Mouse (Mus musculus) intestine, embryonic 15.5 days (tissue): ENCODE data around the gene Olfr694. TPM values are rescaled to one million over a fixed set of nuclear protein-coding genes. Genes with fewer than 3 reads are reported as not detected.
"Not testable (repeated sequence)": the region's sequence is repeated elsewhere in the genome, so short reads cannot be mapped to it uniquely, and the experiment has no call there.

ENCODE experiments used
- ATAC-seq: fragments of 200-750 bp; cut with Nextera tagmentation; 2 replicates; pipeline ENCODE4 v1.8.0; 2017; ENCODE audit warnings: moderate TSS enrichment, moderate library complexity
- H3K27ac ChIP-seq: fragments of 300-500 bp; sonication (generic); 2 replicates; pipeline ENCODE4 v1.5.1; 2015; ENCODE audit warnings: mild to moderate bottlenecking, inconsistent platforms
- H3K27me3 ChIP-seq: fragments of 300-500 bp; sonication (generic); replicated peaks from 2 replicates; pipeline ENCODE4 v1.6.1; 2015; ENCODE audit warnings: inconsistent platforms
- H3K36me3 ChIP-seq: fragments of 300-500 bp; sonication (generic); 2 replicates; pipeline ENCODE4 v1.6.1; 2015; ENCODE audit warnings: inconsistent platforms
- H3K4me1 ChIP-seq: fragments of 300-500 bp; sonication (generic); replicated peaks from 2 replicates; pipeline ENCODE4 v1.6.1; 2015; ENCODE audit warnings: inconsistent platforms
- H3K4me2 ChIP-seq: fragments of 300-500 bp; sonication (generic); replicated peaks from 2 replicates; pipeline ENCODE4 v1.6.1; 2015; ENCODE audit warnings: mild to moderate bottlenecking, inconsistent platforms
- H3K4me3 ChIP-seq: fragments of 300-500 bp; sonication (generic); replicated peaks from 2 replicates; pipeline ENCODE4 v1.5.1; 2015; ENCODE audit warnings: inconsistent platforms
- H3K9ac ChIP-seq: fragments of 300-500 bp; sonication (generic); 2 replicates; pipeline ENCODE4 v1.6.1; 2015; ENCODE audit warnings: inconsistent platforms
- H3K9me3 ChIP-seq: fragments of 300-500 bp; sonication (generic); 2 replicates; pipeline ENCODE4 v1.6.1; 2016; ENCODE audit warnings: inconsistent platforms
- WGBS: fragments of 180-500 bp; shearing (Covaris S2); methylation state at CpG from one replicate; pipeline ENCODE4 v1.1.7; 2015; 5-methylcytosine and 5-hydroxymethylcytosine counted together
- polyA plus RNA-seq: library from polyadenylated mRNA; unstranded; fragments of >200 nt; fragmentation: Nextera tagmentation; extraction: Ambion mirVana; gene quantifications from 2 replicates; pipeline ENCODE4 v1.2.1, GENCODE M21; 2015

The Olfr694 gene
- polyA plus RNA-seq: not detected in 2 replicates

GRCm38 (mm10) chr7:106691714-106692113 is at the start of gene Olfr694:
Olfr694 (minus strand) TSS chr7:106691814.
- no peaks in the 10 kb centered on the region for H3K36me3 ChIP-seq

GRCm38 (mm10) chr7:106737028-106737427 is 45.4 kb upstream of the Olfr694 start:
- no peaks in the 10 kb centered on the region for H3K36me3 ChIP-seq
- no peak overlapping the region for H3K4me2 ChIP-seq
- H3K9me3 ChIP-seq: no peaks in the 10 kb centered on the region
- H3K4me3 ChIP-seq: no peak overlapping the region
- no peak overlapping the region for H3K27ac ChIP-seq
- no peaks in the 10 kb centered on the region for H3K4me1 ChIP-seq
- ATAC-seq: no peak
- H3K9ac ChIP-seq: no peak overlapping the region
- H3K27me3 ChIP-seq: no peaks in the 10 kb centered on the region

More at GRCm38 (mm10) chr7:106691714-106692113, at the start of gene Olfr694:
- no peak for ATAC-seq
- Histone ChIP-seq H3K4me1 (no peaks in the 10 kb centered on the region), H3K27ac (no peak within 1 kb of the TSS), H3K4me3 (no peak within 1 kb of the TSS), H3K27me3 (no peaks in the 10 kb centered on the region), H3K9ac (no peak within 1 kb of the TSS), H3K4me2 (no peak within 1 kb of the TSS), H3K9me3 (no peaks in the 10 kb centered on the region)
- 83% methylated on average over 1 of the region's 1 CpGs for WGBS

GRCm38 (mm10) chr7:106733717-106734116 is 42.1 kb upstream of the Olfr694 start:
- no peak overlapping the region for H3K9ac ChIP-seq
- no peaks in the 10 kb centered on the region for H3K9me3 ChIP-seq
- H3K36me3 ChIP-seq: no peaks in the 10 kb centered on the region
- H3K4me3 ChIP-seq: no peak overlapping the region
- 17% methylated on average over 2 of the region's 2 CpGs for WGBS
- peak; percentile 86 for ATAC-seq
- H3K27me3 ChIP-seq: no peaks in the 10 kb centered on the region
- no peak overlapping the region for H3K27ac ChIP-seq
- no peak overlapping the region for H3K4me2 ChIP-seq
- H3K4me1 ChIP-seq: no peaks in the 10 kb centered on the region

- not testable (repeated sequence) for H3K9me3 ChIP-seq, H3K4me3 ChIP-seq, H3K4me2 ChIP-seq, H3K9ac ChIP-seq, H3K4me1 ChIP-seq, ATAC-seq, H3K36me3 ChIP-seq, H3K27me3 ChIP-seq, H3K27ac ChIP-seq
- WGBS: 74% methylated on average over 2 of the region's 2 CpGs
These were observed 34.0 kb upstream of the Olfr694 start for GRCm38 (mm10) chr7:106725654-106726053.

- no peak for ATAC-seq
- H3K4me1 ChIP-seq: no peaks in the 10 kb centered on the region
These were observed 24.7 kb upstream of the Olfr694 start, which contains the start of gene Olfr695 for GRCm38 (mm10) chr7:106716296-106716695. Olfr695 (minus strand) TSS chr7:106716396.

GRCm38 (mm10) chr7:106711463-106711862 is 19.8 kb upstream of the Olfr694 start:
- WGBS: 86% methylated on average over 6 of the region's 6 CpGs
- Histone ChIP-seq H3K4me2 (no peak overlapping the region), H3K9ac (no peak overlapping the region), H3K9me3 (no peaks in the 10 kb centered on the region), H3K27ac (no peak overlapping the region), H3K36me3 (no peaks in the 10 kb centered on the region), H3K4me1 (no peaks in the 10 kb centered on the region), H3K27me3 (no peaks in the 10 kb centered on the region), H3K4me3 (no peak overlapping the region)
- no peak for ATAC-seq

More at GRCm38 (mm10) chr7:106716296-106716695, 24.7 kb upstream of the Olfr694 start, which contains the start of gene Olfr695:
- no peaks in the 10 kb centered on the region for H3K36me3 ChIP-seq
- H3K4me2 ChIP-seq: no peak within 1 kb of the TSS
- no peak within 1 kb of the TSS for H3K27ac ChIP-seq
- no peak within 1 kb of the TSS for H3K9ac ChIP-seq
- no peak within 1 kb of the TSS for H3K4me3 ChIP-seq
- no peaks in the 10 kb centered on the region for H3K9me3 ChIP-seq
- no peaks in the 10 kb centered on the region for H3K27me3 ChIP-seq

GRCm38 (mm10) chr7:106707705-106708104 is 16.1 kb upstream of the Olfr694 start:
- not testable (repeated sequence) for H3K9ac ChIP-seq, H3K27me3 ChIP-seq, H3K4me2 ChIP-seq, ATAC-seq, H3K36me3 ChIP-seq, H3K4me1 ChIP-seq, H3K4me3 ChIP-seq, H3K9me3 ChIP-seq, H3K27ac ChIP-seq
- WGBS: 85% methylated on average over 10 of the region's 10 CpGs

- no peak overlapping the region for H3K4me2 ChIP-seq
- no peak overlapping the region for H3K4me3 ChIP-seq
- no peaks in the 10 kb centered on the region for H3K4me1 ChIP-seq
- no peak overlapping the region for H3K9ac ChIP-seq
- no peak overlapping the region for H3K27ac ChIP-seq
- no peaks in the 10 kb centered on the region for H3K36me3 ChIP-seq
- H3K27me3 ChIP-seq: no peaks in the 10 kb centered on the region
- 77% methylated on average over 1 of the region's 1 CpGs for WGBS
- no peak for ATAC-seq
- no peaks in the 10 kb centered on the region for H3K9me3 ChIP-seq
These were observed 5.3 kb upstream of the Olfr694 start for GRCm38 (mm10) chr7:106696891-106697290.

- Histone ChIP-seq H3K4me3 (no peak overlapping the region), H3K27ac (no peak overlapping the region), H3K4me2 (no peak overlapping the region), H3K27me3 (no peaks in the 10 kb centered on the region), H3K36me3 (no peaks in the 10 kb centered on the region), H3K4me1 (no peaks in the 10 kb centered on the region), H3K9me3 (no peaks in the 10 kb centered on the region), H3K9ac (no peak overlapping the region)
- 89% methylated on average over 3 of the region's 3 CpGs for WGBS
- no peak for ATAC-seq
These were observed 1.4 kb upstream of the Olfr694 start for GRCm38 (mm10) chr7:106692976-106693375.

- Histone ChIP-seq H3K9me3 (no peaks in the 10 kb centered on the region), H3K36me3 (no peaks in the 10 kb centered on the region), H3K27me3 (no peaks in the 10 kb centered on the region), H3K4me2 (no peak overlapping the region), H3K4me1 (no peaks in the 10 kb centered on the region), H3K9ac (no peak overlapping the region), H3K27ac (no peak overlapping the region), H3K4me3 (no peak overlapping the region)
- ATAC-seq: no peak
- WGBS: 85% methylated on average over 2 of the region's 2 CpGs
These were observed 6.2 kb downstream of the Olfr694 start for GRCm38 (mm10) chr7:106685382-106685781.

GRCm38 (mm10) chr7:106680484-106680883 is 11.1 kb downstream of the Olfr694 start, which contains the start of gene Olfr693:
Olfr693 (minus strand) TSS chr7:106680584.
- ATAC-seq: no peak
- H3K4me1 ChIP-seq: no peaks in the 10 kb centered on the region
- H3K4me3 ChIP-seq: no peak within 1 kb of the TSS
- no peaks in the 10 kb centered on the region for H3K27me3 ChIP-seq
- H3K4me2 ChIP-seq: no peak within 1 kb of the TSS
- no peaks in the 10 kb centered on the region for H3K36me3 ChIP-seq
- H3K9me3 ChIP-seq: no peaks in the 10 kb centered on the region
- no peak within 1 kb of the TSS for H3K27ac ChIP-seq
- H3K9ac ChIP-seq: no peak within 1 kb of the TSS

GRCm38 (mm10) chr7:106652344-106652652 is 39.3 kb downstream of the Olfr694 start:
- Histone ChIP-seq H3K9ac (no peak overlapping the region), H3K4me3 (no peak overlapping the region), H3K4me1 (no peaks in the 10 kb centered on the region), H3K27me3 (no peaks in the 10 kb centered on the region), H3K27ac (no peak overlapping the region), H3K36me3 (no peaks in the 10 kb centered on the region), H3K4me2 (no peak overlapping the region), H3K9me3 (no peaks in the 10 kb centered on the region)
- no peak for ATAC-seq

- Histone ChIP-seq H3K9me3 (no peaks in the 10 kb centered on the region), H3K36me3 (no peaks in the 10 kb centered on the region), H3K27me3 (no peaks in the 10 kb centered on the region), H3K27ac (no peak overlapping the region), H3K4me3 (no peak overlapping the region), H3K4me2 (no peak overlapping the region), H3K4me1 (no peaks in the 10 kb centered on the region), H3K9ac (no peak overlapping the region)
- no peak for ATAC-seq
These were observed 39.9 kb downstream of the Olfr694 start for GRCm38 (mm10) chr7:106651555-106652343.
